Mouse (Mus musculus): ENCODE data around the gene Fstl1. TPM values are rescaled to one million over a fixed set of nuclear protein-coding genes. Genes with fewer than 3 reads are reported as not detected.

Fstl1 gene
- total and polyA plus RNA-seq, 3 experiments: 0.34 to 0.87 (median 0.59) TPM

- Histone ChIP-seq H3K4me3 (replicated peaks in 1 of 3; ENCODE audit: low read depth in 2 of 3, low read length in 2 of 3, poor library complexity in 1 of 3) (no peak within 1 kb of the TSS), H3K27me3 (replicated peaks) (no peaks in the 10 kb centered on the region), H3K4me2 (ENCODE audit: insufficient read depth, low read depth, poor library complexity, severe bottlenecking) (no peak within 1 kb of the TSS), H3K9me3 (replicated peaks; ENCODE audit: low read length) (peaks cover 5% of the 10 kb centered on the region), H3K36me3 (replicated peaks in 1 of 2; ENCODE audit: control insufficient read depth in 1 of 2, insufficient read depth in 1 of 2, low read length in 1 of 2) (no peaks in the 10 kb centered on the region), H3K4me1 (ENCODE audit: control insufficient read depth in 1 of 2, insufficient read depth in 2 of 2) (peaks cover 11 to 12% of the 10 kb centered on the region in 2 experiments), H3K27ac (ENCODE audit: insufficient read depth, low read depth) (no peak within 1 kb of the TSS), H3K79me2 (replicated peaks; ENCODE audit: control insufficient read depth, extremely low read depth, insufficient read depth, poor library complexity, severe bottlenecking) (no peaks in the 10 kb centered on the region), H3K9ac (ENCODE audit: insufficient read depth, low read depth) (no peak within 1 kb of the TSS)
- DNase-seq (ENCODE audit: extremely low read depth): no peak
- dilution Hi-C loops (cut with MboI; ENCODE audit: extremely low pct_ligation_motif_present, extremely low pct_unique_long_range_greater_than_20kb, low sequenced_read_pairs): no loop called here
- TF ChIP-seq SIN3A (IDR thresholded peaks at IDR 0.05; ENCODE audit: low read length) (no peak), NRF1 (IDR thresholded peaks at IDR 0.05; ENCODE audit: low read depth, low read length) (no peak), USF2 (conservative IDR thresholded peaks at IDR 0.05; ENCODE audit: low read depth, low read length) (no peak), SMC3 (IDR thresholded peaks at IDR 0.05; ENCODE audit: low read depth, low read length) (no peak), KAT2A (IDR thresholded peaks at IDR 0.05; ENCODE audit: insufficient replicate concordance, low read length) (no peak), GABPA (IDR thresholded peaks at IDR 0.05; ENCODE audit: insufficient replicate concordance, low read depth, low read length) (no peak), RAD21 (IDR thresholded peaks at IDR 0.05; ENCODE audit: low read depth, low read length) (no peak), EP300 (IDR thresholded peaks at IDR 0.05; ENCODE audit: low read length) (no peak), IRF4 (IDR thresholded peaks at IDR 0.05; ENCODE audit: low read depth, low read length) (no peak), MAZ (IDR thresholded peaks at IDR 0.05; ENCODE audit: low read depth, low read length) (no peak), ETS1 (conservative IDR thresholded peaks at IDR 0.05; ENCODE audit: low read depth, low read length) (no peak), BHLHE40 (IDR thresholded peaks at IDR 0.05; ENCODE audit: low read depth, low read length) (no peak), MAFK (IDR thresholded peaks at IDR 0.05; ENCODE audit: insufficient replicate concordance, low read length) (no peak), JUN (IDR thresholded peaks at IDR 0.05; ENCODE audit: insufficient read depth, low read depth, low read length) (no peak), CTCF (conservative IDR thresholded peaks at IDR 0.05 in 1 of 2, IDR thresholded peaks at IDR 0.05 in 1 of 2; ENCODE audit: low read depth in 2 of 2, low read length in 2 of 2) (no peak), USF1 (IDR thresholded peaks at IDR 0.05; ENCODE audit: low read depth, low read length) (no peak), UBTF (IDR thresholded peaks at IDR 0.05; ENCODE audit: low read depth, low read length) (no peak), JUND (conservative IDR thresholded peaks at IDR 0.05; ENCODE audit: low read depth, low read length) (no peak)
- in situ Hi-C loops (cut with MboI; ENCODE audit: low pct_ligation_motif_present, low pct_unique_long_range_greater_than_20kb, low sequenced_read_pairs): no loop called here
These were observed 84.4 kb downstream of the Fstl1 start, which contains the start of gene Gm36028 for GRCm38 (mm10) chr16:37861029-37861428. Gm36028 (minus strand) TSS chr16:37861146.

GRCm38 (mm10) chr16:37863876-37864275 lies 87.2 kb downstream of the Fstl1 start:
- Histone ChIP-seq H3K4me3 (replicated peaks in 1 of 3; ENCODE audit: low read depth in 2 of 3, low read length in 2 of 3, poor library complexity in 1 of 3) (no peak overlapping the region), H3K4me1 (ENCODE audit: control insufficient read depth in 1 of 2, insufficient read depth in 2 of 2) (peaks cover 10 to 14% of the 10 kb centered on the region in 2 experiments), H3K4me2 (ENCODE audit: insufficient read depth, low read depth, poor library complexity, severe bottlenecking) (no peak overlapping the region), H3K9ac (ENCODE audit: insufficient read depth, low read depth) (no peak overlapping the region), H3K79me2 (replicated peaks; ENCODE audit: control insufficient read depth, extremely low read depth, insufficient read depth, poor library complexity, severe bottlenecking) (peaks cover 2% of the 10 kb centered on the region), H3K27me3 (replicated peaks) (no peaks in the 10 kb centered on the region), H3K36me3 (replicated peaks in 1 of 2; ENCODE audit: control insufficient read depth in 1 of 2, insufficient read depth in 1 of 2, low read length in 1 of 2) (no peaks in the 10 kb centered on the region), H3K27ac (ENCODE audit: insufficient read depth, low read depth) (no peak overlapping the region), H3K9me3 (replicated peaks; ENCODE audit: low read length) (peaks cover 5% of the 10 kb centered on the region)
- no peak for DNase-seq (ENCODE audit: extremely low read depth)
- dilution Hi-C loops (cut with MboI; ENCODE audit: extremely low pct_ligation_motif_present, extremely low pct_unique_long_range_greater_than_20kb, low sequenced_read_pairs): no loop called here
- in situ Hi-C loops (cut with MboI; ENCODE audit: low pct_ligation_motif_present, low pct_unique_long_range_greater_than_20kb, low sequenced_read_pairs): no loop called here
- TF ChIP-seq SMC3 (IDR thresholded peaks at IDR 0.05; ENCODE audit: low read depth, low read length) (no peak), CHD1 (IDR thresholded peaks at IDR 0.05; ENCODE audit: low read depth, low read length) (no peak), JUN (IDR thresholded peaks at IDR 0.05; ENCODE audit: insufficient read depth, low read depth, low read length) (no peak), ELF1 (IDR thresholded peaks at IDR 0.05; ENCODE audit: low read depth, low read length) (no peak), CTCF (conservative IDR thresholded peaks at IDR 0.05 in 1 of 2, IDR thresholded peaks at IDR 0.05 in 1 of 2; ENCODE audit: low read depth in 2 of 2, low read length in 2 of 2) (no peak), NELFE (IDR thresholded peaks at IDR 0.05; ENCODE audit: low read depth, low read length) (no peak), ZMIZ1 (IDR thresholded peaks at IDR 0.05; ENCODE audit: low read depth, low read length) (no peak), POLR2A (IDR thresholded peaks at IDR 0.05; ENCODE audit: low read depth, low read length) (no peak)
